Mouse (Mus musculus) granulocyte monocyte progenitor cell, adult 5-6 weeks (primary cell): ENCODE measurements at regions not wholly inside any gene's neighbourhood (a gene's known extent, or its start where the extent isn't known, plus 50 kb on each side); places are given as distances from the start of the nearest gene placed in this dataset.

Source experiments
- ATAC-seq: replicated peaks from 2 replicates; pipeline ENCODE4 v1.8.0; 2016; ENCODE audit warnings: mild to moderate bottlenecking, moderate TSS enrichment, inconsistent platforms; ENCODE audit not compliant: poor library complexity, severe bottlenecking

DNA sequence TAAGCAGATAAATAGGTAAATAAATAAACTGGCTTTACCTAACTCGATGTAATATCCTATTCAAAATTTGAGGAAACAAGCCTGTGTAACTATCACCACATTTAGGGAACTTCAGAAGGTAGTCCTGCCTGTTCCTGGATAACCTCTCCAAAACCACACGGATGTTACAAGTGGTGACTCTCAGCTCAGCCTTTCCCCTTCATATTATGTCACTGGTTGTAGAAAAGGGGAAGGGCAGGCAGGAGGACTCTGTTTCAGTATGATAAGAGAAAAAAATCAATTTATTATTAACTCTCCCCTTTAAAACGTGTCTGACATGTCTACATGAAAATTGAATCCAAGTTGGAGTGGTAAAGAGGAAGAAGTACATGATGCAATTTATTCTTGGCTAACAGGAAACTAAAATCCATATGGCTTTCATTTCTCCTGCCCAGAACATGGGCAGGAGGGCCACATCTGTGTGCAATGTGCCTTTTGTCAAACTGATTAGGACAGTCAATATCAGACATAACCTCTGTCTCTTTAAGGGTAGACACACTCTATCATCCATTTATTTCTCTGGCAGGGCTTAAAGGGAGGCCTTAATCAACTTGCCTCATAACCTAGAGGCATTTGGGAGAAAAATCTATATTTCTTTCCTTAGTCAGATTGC lies 353.9 kb upstream of the Slco3a1 start:
- ATAC-seq: peak; percentile 98

DNA sequence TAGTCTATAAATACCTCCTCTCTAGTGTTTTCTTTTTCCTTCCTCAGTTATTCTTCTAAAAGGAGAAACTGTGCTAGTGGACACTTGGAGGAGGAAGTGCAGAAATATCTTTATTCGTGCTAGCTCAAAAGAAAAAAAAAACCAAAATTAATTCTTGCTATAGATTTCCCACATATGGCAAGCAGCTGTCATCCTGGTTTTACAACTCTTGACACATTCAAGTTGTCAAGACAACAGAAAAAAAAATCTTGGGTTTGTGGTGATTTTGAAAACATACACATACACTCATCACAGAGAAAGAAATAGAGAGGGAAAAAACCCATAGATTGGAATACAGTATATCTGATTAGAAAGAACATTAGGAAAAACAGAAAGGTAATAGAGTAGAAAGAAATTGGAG lies 352.8 kb upstream of the Slco3a1 start:
- no peak for ATAC-seq

DNA sequence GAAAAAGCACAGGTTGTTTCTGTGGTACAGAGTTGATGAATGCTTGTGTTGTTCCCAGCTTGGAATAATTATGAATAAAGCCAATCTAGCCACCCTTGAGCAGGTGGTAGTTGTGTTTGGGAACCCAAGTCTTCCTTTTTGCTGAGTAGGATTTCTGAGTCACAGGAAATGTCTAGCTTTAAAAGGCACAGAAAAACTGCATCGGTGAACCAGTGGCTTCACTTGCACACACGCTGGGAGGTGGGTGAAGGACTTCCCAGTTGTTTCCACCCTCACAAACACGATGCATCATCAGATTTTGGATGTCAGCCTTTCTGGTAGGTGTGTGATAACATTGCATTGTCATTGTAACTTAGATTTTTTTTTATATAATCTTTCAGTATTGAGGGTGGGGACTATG lies 322.9 kb upstream of the Slco3a1 start:
- no peak for ATAC-seq

DNA sequence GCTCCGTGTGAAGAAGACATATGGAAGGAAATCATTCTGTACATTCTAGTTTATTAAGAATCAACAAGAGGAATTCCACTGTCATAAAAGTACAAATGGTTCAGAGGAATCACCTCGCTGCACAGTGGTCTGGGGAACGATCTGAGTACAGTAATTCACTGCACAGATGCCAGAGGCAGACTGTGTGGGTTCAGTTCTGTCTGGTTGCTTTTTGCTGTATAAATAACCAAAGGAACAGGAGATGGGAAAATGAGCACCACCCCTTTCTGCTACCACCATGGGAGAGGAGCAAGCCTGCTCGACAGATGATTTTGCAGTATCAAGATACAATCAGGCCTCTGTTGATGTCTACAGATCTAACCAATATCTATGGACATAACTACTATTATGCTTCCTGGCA lies 322.1 kb upstream of the Slco3a1 start:
- no peak for ATAC-seq

DNA sequence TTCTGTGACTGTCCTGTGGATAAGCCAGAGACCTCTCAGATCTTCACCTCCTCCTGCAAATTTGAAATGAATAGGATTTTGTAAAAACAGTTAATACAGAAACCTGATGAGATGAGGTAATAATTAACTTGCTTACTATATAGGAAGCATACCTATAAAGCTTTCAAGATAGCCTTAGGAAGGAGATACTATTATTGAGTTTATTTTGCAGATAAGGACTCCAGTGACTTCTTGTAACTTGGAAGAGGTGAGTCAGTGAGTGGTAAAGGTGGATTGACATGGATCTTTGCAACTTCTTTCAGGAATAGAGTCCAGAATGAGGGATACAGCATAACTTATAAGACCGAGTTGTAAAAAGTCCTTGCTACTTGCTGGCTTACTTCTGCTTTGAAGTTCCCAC lies 315.7 kb upstream of the Slco3a1 start:
- no peak for ATAC-seq

DNA sequence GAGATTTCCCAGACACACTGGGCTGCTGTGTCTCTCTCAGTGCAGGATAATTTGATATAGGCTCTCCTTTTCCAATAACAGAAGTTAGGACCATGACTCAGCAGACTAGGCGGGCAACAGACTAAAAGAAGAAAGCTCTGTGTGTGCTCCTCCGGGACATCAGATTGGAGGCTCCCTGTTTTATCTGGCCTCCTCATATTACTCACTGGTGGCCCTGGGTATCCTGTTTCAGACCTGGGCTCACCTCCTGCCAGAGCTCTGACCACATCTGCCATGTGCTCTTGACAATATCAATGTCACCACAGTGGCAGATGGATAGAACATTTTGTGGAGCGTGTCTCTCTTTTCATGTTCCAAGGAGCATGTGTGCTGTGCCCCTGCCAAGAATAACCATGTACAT lies 308.1 kb upstream of the Slco3a1 start:
- no peak for ATAC-seq

DNA sequence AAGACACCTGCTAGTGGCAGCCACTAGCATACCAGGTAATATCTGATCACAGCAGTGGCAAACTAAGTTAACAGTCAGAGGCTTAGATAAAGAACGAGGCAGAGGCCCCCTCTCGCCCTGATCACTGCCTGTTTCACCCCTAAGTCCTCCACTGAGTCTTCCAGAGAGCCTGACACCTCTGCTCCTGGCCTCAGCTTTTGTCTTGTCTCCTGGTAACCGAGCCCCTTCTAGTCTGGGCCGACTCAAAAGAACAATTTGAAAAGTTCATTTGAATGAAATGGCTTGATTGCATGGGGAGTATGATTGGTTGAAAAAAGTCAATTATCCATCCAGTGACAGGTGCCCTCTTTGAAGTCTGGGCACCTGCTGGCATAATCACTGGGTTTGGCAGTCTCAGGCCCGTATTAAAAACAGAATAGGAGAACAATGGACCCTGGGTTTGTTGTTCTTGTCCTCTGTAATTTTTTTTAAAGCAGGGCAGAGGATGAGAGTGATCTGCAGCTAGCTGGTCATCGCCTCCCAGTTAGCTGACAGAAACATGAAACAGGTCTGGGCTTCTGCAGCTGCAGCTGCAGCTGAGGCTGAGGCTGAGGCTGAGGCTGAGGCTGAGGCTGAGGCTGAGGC lies 289.8 kb upstream of the Slco3a1 start:
- no peak for ATAC-seq

DNA sequence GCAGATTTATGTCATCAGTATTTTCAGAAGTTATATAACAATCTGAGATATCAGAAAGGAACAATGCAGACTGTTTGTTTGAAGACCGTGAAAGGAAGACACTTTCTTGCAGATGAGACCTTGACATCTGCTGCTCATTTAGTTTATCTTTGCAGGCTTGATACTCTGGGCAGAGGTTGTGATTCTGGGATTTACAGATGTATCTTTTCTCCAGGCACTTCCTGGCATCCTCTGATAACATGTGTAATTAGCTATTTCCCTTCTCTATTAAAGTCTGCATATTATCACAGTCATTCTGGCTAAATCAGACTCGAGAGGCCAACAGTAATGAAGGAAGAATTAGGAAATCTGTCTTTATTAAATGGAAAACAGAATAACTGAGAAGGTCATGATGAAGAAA lies 268.7 kb upstream of the Slco3a1 start:
- no peak for ATAC-seq

DNA sequence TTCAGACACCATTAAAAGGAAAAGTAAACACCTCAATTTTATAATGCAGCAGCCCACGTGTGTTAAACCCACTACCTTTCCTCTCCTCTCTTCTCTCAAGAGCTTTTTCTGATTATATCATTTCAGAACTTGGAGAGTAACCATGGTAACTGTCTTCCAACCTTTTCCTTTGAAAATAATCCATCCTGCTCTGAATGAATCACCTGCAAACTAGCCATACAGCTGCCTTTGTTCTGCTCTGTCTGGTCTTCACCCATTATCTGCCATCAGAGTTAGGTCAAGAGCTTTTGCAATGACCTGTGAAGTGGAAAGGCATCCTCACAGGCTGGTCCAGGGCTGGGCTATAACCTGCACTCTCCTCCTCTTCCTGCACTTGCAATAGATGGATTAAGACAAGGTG lies 238.7 kb upstream of the Slco3a1 start:
- no peak for ATAC-seq

DNA sequence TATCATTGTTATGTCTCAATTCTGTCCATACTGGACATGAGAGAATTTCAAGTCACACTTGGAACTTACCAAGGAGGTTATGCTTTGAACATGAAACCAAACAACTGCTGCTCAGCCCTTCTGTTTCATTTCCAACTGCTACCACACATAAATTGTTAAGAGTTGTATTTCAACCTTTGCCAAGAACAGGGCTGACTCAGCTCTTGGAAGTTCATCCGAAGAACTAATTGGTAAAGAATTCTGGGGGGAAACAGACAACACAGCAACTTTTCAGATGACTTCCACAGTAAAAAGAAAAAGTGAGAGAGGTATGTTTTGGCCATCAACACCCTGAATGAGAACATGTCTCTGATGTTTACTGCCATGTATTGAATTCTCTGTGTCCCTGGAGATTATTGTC lies 234.1 kb upstream of the Slco3a1 start:
- no peak for ATAC-seq

DNA sequence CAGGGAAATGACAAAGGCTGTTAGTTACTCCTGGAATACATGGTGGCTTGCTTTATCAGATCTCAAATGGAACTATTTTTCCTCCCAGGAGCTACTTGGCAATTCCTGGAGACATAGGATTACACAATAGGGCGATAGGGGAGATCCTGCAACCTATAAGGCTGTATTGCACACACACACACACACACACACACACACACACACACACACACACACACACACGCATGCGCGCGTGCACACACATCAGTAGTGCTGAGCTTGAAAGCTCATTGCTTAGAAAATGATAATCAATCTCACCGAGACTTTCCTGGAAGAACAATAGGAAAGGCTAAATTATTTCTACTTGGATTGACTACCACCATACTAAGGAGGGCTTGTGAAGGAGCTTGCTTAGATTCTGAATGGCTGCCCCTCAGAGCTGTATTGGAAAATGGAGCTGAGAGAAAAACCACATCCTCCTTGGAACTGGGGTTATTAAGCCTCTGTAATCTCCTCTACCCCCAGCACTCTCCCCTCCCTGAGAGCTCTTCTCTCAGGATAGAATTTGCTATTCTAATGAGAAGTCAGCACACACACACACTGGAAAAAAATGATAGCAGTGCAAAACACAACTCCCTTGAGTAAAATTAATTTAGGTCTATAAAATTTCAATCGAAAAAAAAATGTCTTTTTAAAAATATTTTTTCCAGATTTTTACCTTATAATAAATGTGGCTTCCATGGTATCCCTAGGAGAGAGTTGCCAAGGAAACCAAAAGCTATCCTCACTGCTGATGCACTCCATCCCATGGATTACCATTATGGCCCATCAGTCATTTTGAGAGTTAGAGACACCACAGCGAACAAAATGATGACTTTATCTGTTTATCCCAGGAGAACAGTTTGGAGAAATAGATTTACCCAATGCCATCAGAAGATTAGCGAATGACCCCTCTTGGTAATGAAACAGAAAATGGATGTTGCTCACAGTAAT lies 217.1 kb upstream of the Slco3a1 start:
- no peak for ATAC-seq

DNA sequence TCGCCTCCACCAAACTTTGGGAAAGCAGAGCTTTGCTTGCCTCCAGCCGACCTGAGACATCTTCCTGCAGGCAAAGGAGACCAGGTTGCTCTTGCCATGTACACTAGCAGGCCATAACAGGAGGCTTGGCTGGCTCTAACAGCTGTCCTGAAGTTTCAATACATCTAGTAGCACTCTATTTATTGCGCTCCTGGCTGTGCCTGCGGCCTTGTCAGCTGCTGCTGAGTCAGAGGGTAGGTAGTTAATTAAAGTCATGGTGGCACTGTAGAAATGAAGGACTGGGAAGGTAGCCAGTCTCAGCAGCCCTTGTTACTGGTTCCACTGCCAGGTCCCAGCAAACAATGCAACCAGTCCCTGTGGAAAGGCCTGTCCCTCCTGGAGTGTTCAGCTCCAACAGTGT lies 212.0 kb upstream of the Slco3a1 start:
- ATAC-seq: no peak

DNA sequence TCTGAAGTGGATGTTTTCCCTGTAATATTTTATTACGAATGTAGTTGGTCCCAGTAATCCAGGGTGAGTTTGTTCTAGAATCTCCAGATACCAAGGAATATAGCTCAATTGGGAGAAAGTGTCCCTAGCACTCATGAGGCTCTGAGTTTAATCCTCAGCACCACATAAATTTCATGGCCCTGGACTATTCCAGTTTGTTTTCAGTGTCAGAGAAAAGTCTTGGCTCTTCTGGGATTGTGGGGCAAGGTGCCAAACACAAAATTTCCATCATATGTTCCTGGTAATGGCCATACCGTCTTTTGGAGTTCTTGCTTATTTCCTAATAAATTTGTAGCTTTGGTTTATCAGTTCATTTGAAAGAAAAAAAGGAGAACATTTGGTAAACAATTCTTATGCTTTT lies 202.9 kb upstream of the Slco3a1 start:
- ATAC-seq: no peak

DNA sequence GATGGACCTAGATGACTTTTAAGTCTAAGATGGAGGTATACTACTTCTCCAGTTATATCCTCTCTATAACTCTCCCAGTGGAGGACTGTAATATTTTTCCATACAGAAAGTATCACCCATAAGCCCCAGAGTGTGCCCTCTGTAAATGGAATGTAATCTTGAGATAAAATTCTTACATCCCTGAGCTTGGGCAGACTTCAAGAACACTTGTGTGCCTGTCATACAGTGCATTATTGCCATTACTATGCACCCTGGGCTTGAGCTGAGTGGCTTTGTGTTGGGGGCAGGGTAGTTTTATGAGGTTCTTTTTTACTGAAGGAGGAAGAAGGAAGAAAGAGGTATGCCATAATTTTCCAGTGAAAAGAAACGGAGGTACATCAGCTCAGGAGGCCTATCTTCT lies 193.1 kb upstream of the Slco3a1 start:
- ATAC-seq: no peak

DNA sequence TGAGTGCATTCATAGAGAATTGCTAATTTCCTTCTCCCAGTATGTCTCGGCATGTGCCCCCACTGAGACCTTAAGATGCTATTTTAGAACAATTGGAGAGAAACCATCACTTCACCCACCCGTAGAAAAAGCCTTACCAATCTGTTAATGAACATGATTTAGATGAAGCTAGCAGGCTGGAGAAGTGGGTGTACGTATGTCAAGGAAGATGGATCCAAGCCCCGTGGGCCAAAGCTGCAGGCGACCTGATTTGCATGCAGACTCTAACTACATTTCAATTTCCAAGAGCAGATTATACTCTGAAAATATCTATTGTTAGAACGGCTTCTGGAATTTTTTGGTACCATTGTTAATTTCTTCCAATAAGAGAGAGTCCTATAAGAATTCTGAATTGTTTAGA lies 180.4 kb upstream of the Slco3a1 start:
- no peak for ATAC-seq

DNA sequence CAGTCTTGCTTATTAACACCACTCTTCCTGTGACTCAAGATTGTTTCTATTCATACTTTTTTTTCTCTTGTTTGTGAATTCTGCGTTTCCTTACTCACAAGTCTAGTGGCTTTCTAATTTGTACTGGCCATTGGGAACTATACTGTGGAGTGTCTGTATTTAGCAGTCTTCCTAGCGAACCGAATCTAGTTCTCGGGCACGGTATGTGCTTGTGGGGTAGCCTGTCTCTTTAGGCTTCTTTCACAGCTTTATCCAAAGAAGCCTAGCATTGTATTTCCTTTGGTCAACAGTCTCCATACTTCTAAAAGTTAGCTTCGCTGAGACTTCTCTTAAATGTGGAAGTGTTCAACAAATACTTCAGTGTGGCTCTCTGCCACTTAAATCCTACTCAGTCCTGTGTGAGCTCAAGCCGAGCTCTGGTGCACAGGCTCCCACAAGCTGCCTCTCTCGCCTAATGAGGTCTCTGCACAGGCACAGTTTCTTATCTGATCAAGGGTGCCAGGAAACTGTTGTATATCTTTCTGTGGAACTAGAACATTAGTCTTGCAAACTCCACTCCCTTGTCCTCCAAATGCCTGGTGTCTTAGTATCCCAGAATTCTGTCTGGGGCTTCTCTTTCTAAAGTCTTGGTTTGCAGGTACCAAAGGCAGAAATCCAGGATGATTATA lies 171.9 kb upstream of the Slco3a1 start:
- ATAC-seq: no peak

DNA sequence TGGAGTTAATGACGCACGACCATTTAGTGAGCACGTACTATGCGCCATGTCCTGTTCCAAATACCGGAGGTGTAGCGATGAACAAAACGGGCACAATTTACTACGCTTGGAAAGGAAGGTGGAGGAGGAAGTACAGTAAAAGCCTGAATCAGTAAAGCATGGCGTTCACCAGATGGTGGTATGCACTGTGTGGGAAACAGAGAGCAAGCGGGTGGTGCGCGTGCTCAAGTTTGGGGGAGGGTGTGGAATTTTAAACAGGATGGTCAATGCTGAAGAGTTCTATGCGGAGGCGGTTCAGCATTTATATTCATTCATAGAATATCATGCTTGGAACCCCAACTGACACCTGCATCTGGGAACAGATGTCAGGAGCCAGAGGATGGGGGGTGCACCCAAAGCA lies 164.7 kb upstream of the Slco3a1 start:
- no peak for ATAC-seq

DNA sequence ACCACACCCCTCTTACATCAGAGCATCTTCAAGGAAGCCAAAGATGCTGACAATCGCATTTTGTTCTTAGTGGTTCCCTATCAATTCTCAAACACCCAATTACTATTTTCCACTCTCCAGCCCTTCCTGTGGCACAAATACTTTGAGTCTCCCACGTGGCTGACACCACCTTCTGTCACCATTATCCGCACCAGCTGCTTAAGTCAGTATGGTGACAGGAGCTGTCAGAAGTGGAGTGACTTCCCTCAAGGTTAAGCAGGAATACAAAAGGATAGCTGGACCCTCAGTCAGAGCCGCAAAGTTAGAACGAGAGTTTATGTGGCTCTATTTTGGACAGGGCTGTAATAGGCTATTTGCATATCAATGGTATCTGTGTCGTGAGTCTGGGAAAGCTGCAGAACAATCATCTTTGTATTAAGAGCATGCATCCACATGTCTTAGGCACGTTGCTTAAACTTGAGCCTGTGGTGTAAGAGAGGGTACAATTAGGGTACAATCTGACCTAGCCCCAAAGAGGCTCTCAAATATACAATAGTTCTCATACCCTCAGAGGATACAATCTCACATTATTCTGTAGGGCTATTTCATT lies 155.5 kb upstream of the Slco3a1 start:
- no peak for ATAC-seq

DNA sequence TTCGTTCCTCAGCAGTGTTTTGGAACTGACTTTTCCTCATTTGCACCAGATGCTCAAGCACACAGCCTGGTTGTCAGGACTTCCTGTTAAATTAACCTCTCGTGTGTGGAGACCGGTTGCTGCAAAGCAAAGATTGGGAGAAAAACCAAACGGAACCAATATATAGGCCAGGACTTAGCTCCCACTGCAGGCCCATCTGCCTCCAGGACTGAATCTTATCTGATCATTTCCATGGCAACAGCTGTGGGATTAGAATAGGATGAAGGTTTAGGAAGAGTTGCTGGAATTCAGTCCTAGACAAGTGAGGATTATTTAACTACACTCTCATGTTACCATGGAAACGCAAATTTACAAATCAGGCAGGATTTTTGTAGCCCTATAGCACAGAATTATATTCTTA lies 154.4 kb upstream of the Slco3a1 start:
- no peak for ATAC-seq

DNA sequence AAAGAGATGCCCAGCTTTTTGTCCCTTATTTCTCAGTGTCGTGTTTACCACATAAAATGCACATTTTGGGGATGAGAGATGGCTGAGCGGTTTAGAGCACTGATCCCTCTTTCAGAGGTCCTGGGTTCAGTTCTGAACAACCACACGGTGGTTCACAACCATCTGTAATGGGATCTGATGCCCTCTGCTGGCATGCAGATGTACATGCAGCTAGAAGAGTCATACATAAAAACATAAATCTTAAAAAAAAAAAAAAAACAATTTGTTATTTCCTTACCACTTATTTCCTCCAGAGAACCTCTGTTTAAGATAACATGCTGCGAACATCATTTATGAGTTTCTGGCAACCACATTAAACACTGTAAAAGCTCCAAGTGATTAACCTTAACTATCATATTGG lies 149.0 kb upstream of the Slco3a1 start:
- ATAC-seq: no peak
